Mouse (Mus musculus) embryonic facial prominence, embryonic 12.5 days (tissue): ENCODE results near the gene Gm10491. TPM values are rescaled to one million over a fixed set of nuclear protein-coding genes. Genes with fewer than 3 reads are reported as not detected.

Source experiments
- ATAC-seq: fragments of 200-750 bp; cut with Nextera tagmentation; 2 replicates; pipeline ENCODE4 v1.8.0; 2017; ENCODE audit not compliant: insufficient number of reproducible peaks, insufficient read depth, low FRiP score, low TSS enrichment
- H3K27ac ChIP-seq: fragments of 300-500 bp; sonication (generic); 2 replicates; pipeline ENCODE4 v1.5.1; 2016; ENCODE audit warnings: mild to moderate bottlenecking
- H3K27me3 ChIP-seq: fragments of 300-500 bp; sonication (generic); 2 replicates; pipeline ENCODE4 v1.6.1; 2016; ENCODE audit warnings: mild to moderate bottlenecking, moderate library complexity
- H3K36me3 ChIP-seq: fragments of 300-500 bp; sonication (generic); 2 replicates; pipeline ENCODE4 v1.6.1; 2016; ENCODE audit warnings: mild to moderate bottlenecking
- H3K4me1 ChIP-seq: fragments of 300-500 bp; sonication (generic); 2 replicates; pipeline ENCODE4 v1.6.1; 2016
- H3K4me2 ChIP-seq: fragments of 300-500 bp; sonication (generic); replicated peaks from 2 replicates; pipeline ENCODE4 v1.6.1; 2016; ENCODE audit warnings: mild to moderate bottlenecking, moderate library complexity
- H3K4me3 ChIP-seq: fragments of 300-500 bp; sonication (generic); 2 replicates; pipeline ENCODE4 v1.5.1; 2016; ENCODE audit warnings: mild to moderate bottlenecking
- H3K9ac ChIP-seq: fragments of 300-500 bp; sonication (generic); 2 replicates; pipeline ENCODE4 v1.6.1; 2016; ENCODE audit warnings: mild to moderate bottlenecking, moderate library complexity
- H3K9me3 ChIP-seq: fragments of 300-500 bp; sonication (generic); 2 replicates; pipeline ENCODE4 v1.6.1; 2016; ENCODE audit warnings: mild to moderate bottlenecking, moderate library complexity
- WGBS: fragments of 180-500 bp; shearing (Covaris S2); methylation state at CpG from one replicate; pipeline ENCODE4 v1.1.7; 2016; 5-methylcytosine and 5-hydroxymethylcytosine counted together
- polyA plus RNA-seq: library from polyadenylated mRNA; unstranded; fragments of >200 nt; fragmentation: Nextera tagmentation; extraction: Ambion mirVana; gene quantifications from 2 replicates; pipeline ENCODE4 v1.2.1, GENCODE M21; 2016

Gm10491 gene
- polyA plus RNA-seq, result not detected in 2 replicates

DNA sequence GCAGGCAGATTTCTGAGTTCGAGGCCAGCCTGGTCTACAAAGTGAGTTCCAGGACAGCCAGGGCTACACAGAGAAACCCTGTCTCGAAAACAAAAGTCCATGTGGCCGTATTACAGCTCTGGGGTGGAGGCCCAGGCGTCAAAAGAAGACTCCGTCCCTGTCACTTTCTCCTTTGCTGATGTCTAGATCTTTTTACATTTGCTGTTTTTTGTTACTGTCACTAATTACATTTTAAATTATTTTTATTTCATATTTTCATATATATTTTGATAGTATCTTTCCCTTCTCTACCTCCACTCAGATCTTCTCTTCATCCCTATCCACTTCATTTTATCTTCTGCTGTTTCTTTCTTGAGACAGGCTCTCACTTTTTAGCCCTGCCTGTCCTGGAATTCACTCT is at the start of gene Gm10491:
Gene Gm10491 (minus strand): TSS at position 101 of the 400 bp plus-strand sequence.
- Histone ChIP-seq H3K4me3 (no peak within 1 kb of the TSS), H3K27me3 (no peaks in the 10 kb centered on the region), H3K9me3 (no peaks in the 10 kb centered on the region), H3K4me1 (no peaks in the 10 kb centered on the region), H3K9ac (no peak within 1 kb of the TSS), H3K27ac (no peak within 1 kb of the TSS), H3K36me3 (peaks cover 4% of the 10 kb centered on the region), H3K4me2 (no peak within 1 kb of the TSS)
- 89% methylated on average over 5 of the region's 5 CpGs for WGBS
- ATAC-seq, result no peak

GRCm38 (mm10) chrX:7950091-7950490 is 42.5 kb upstream of the Gm10491 start:
- Histone ChIP-seq H3K4me3 (no peak overlapping the region), H3K27ac (no peak overlapping the region), H3K27me3 (no peaks in the 10 kb centered on the region), H3K9me3 (no peaks in the 10 kb centered on the region), H3K9ac (no peak overlapping the region), H3K4me2 (no peak overlapping the region), H3K36me3 (no peaks in the 10 kb centered on the region), H3K4me1 (peaks cover 3% of the 10 kb centered on the region; the same call in 1 of the 2 replicates)
- 91% methylated on average over 7 of the region's 7 CpGs for WGBS
- ATAC-seq, result no peak

GRCm38 (mm10) chrX:7947900-7948492 is 40.4 kb upstream of the Gm10491 start:
- peak overlapping the region; percentile 40 for H3K4me3 ChIP-seq
- no peaks in the 10 kb centered on the region for H3K9me3 ChIP-seq
- H3K36me3 ChIP-seq, result 0 out of 2 replicates have a peak, but pooled peaks cover 4% of the 10 kb centered on the region
- 16% methylated on average over 38 of the region's 38 CpGs for WGBS
- peak; percentile 98 for ATAC-seq
- H3K27me3 ChIP-seq, result no peaks in the 10 kb centered on the region
- peaks cover 3% of the 10 kb centered on the region; the same call in 1 of the 2 replicates for H3K4me1 ChIP-seq
- peak overlapping the region; percentile 43 for H3K4me2 ChIP-seq
- no peak overlapping the region for H3K27ac ChIP-seq
- no peak overlapping the region for H3K9ac ChIP-seq

DNA sequence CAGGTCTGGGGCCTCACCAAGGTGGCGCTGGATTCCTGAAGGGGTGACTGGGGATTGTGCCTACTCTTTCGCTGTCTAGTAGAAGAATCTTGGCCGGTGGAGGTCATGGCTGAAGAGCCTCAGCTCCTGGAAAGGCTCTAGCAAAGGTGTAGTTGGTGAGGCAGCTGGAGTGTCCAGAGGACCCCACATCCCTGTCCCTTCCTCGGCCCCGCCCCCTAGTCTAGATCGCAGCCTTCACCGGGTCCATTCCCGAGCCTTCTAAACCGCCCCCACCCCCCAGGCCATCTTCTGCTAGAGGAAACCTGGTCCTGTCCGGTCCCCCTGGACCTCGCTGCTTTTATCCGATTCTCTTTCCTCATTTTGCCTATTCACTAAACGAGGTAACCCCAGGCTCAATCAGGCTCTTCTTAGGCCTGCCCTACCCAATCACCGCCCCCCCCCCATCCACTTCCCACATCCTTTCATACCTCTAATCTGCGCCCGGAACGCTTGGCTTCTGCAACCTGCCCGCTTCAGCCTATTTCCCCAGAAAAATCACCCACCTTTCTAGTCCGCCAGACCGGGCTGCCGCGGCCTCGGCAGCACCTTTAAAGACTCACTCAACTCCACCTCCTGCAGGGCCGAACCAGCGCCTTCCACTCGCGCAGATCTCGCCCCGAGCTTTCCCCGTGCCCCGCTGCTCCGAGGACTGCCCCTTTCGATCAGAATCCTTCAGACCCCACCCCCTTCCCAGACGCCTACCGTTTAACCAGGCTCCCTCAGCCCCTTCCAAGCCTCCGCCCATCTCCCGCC is 39.7 kb upstream of the Gm10491 start, which contains the start of gene Hdac6:
Gene Hdac6 (minus strand): TSS at position 782 of the 792 bp plus-strand sequence.
- Histone ChIP-seq H3K4me2 (peak within 1 kb of the TSS; percentile 54), H3K4me3 (peak within 1 kb of the TSS; percentile 40), H3K9ac (peak within 1 kb of the TSS; percentile 52), H3K27ac (0 out of 2 replicates have a peak within 1 kb of the TSS, but pooled peaks have one; percentile 8), H3K9me3 (no peaks in the 10 kb centered on the region), H3K4me1 (peaks cover 3% of the 10 kb centered on the region; the same call in 1 of the 2 replicates), H3K27me3 (no peaks in the 10 kb centered on the region), H3K36me3 (0 out of 2 replicates have a peak, but pooled peaks cover 4% of the 10 kb centered on the region)
- 15% methylated on average over 36 of the region's 37 CpGs for WGBS
- ATAC-seq, result peak; percentile 44

DNA sequence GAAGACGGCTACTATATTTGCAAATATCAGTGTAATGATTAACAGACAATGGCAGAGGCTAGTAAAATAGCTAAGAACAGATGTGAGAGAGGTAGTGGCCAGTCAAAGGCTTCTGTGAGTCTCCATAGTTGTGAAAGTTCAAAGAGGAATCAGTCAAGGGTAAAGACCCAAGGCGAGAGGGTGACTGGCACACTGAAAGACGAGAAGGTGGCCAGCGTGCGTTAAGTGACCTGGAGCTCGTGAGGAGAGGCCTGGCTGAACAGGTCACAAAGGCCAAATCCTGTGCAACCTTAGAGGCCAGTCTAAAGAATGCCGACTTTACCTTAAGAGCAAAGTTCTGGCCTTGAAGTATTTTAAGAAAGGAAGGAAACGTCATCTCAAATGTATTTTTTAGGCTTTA is 38.0 kb upstream of the Gm10491 start:
- Histone ChIP-seq H3K4me1 (peaks cover 3% of the 10 kb centered on the region; the same call in 1 of the 2 replicates), H3K27ac (no peak overlapping the region), H3K27me3 (no peaks in the 10 kb centered on the region), H3K4me2 (no peak overlapping the region), H3K9me3 (no peaks in the 10 kb centered on the region), H3K9ac (no peak overlapping the region), H3K4me3 (no peak overlapping the region), H3K36me3 (peaks cover 10% of the 10 kb centered on the region; the same call in 1 of the 2 replicates)
- ATAC-seq, result no peak
- WGBS, result 71% methylated on average over 8 of the region's 8 CpGs

GRCm38 (mm10) chrX:7937667-7938066 is 30.0 kb upstream of the Gm10491 start:
- no peaks in the 10 kb centered on the region for H3K4me1 ChIP-seq
- no peak overlapping the region for H3K4me3 ChIP-seq
- H3K27me3 ChIP-seq, result no peaks in the 10 kb centered on the region
- WGBS, result 86% methylated on average over 6 of the region's 6 CpGs
- no peak overlapping the region for H3K9ac ChIP-seq
- H3K36me3 ChIP-seq, result peaks cover 42% of the 10 kb centered on the region
- no peak overlapping the region for H3K27ac ChIP-seq
- H3K9me3 ChIP-seq, result no peaks in the 10 kb centered on the region
- H3K4me2 ChIP-seq, result no peak overlapping the region
- ATAC-seq, result no peak

- Histone ChIP-seq H3K27me3 (no peaks in the 10 kb centered on the region), H3K27ac (no peak overlapping the region), H3K4me2 (no peak overlapping the region), H3K4me3 (no peak overlapping the region), H3K9ac (no peak overlapping the region), H3K36me3 (peaks cover 40% of the 10 kb centered on the region), H3K9me3 (no peaks in the 10 kb centered on the region), H3K4me1 (no peaks in the 10 kb centered on the region)
- no peak for ATAC-seq
- WGBS, result 54% methylated on average over 11 of the region's 11 CpGs
Observed at GRCm38 (mm10) chrX:7936874-7937273, 29.2 kb upstream of the Gm10491 start.

DNA sequence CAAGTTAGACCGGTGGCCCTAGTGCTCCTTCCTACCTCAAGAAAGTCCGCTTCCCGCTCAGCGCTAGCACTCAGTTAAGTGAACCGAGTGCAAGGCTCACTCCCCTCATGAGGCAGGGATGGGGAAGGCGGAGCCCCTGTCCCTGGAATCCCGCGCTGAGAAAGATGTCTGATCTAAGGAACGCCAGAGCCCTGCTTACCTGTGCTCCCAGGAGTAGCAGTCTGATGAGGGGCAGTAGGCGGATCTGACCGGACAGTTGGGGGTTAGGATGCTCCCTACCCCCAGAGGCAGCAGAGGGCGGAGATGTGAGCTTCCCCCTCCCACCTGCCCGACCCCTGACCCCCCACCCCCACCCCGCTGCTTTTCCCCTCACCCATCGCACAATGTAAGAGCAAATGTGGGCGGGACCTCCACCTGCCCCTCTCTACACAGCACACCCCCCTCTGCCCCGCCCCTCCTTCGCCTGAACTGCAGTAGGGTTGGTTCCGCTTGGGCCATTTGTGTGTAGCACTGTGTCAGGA is 20.7 kb upstream of the Gm10491 start, which contains the start of gene Eras:
Gene Eras (minus strand): TSS at position 338 of the 521 bp plus-strand sequence.
- Histone ChIP-seq H3K27ac (no peak within 1 kb of the TSS), H3K4me3 (no peak within 1 kb of the TSS), H3K9ac (no peak within 1 kb of the TSS), H3K36me3 (peaks cover 16% of the 10 kb centered on the region; the same call in 1 of the 2 replicates), H3K27me3 (peaks cover 40% of the 10 kb centered on the region), H3K4me2 (no peak within 1 kb of the TSS), H3K4me1 (no peaks in the 10 kb centered on the region), H3K9me3 (peaks cover 3% of the 10 kb centered on the region; the same call in 1 of the 2 replicates)
- no peak for ATAC-seq
- WGBS, result 17% methylated on average over 19 of the region's 19 CpGs

DNA sequence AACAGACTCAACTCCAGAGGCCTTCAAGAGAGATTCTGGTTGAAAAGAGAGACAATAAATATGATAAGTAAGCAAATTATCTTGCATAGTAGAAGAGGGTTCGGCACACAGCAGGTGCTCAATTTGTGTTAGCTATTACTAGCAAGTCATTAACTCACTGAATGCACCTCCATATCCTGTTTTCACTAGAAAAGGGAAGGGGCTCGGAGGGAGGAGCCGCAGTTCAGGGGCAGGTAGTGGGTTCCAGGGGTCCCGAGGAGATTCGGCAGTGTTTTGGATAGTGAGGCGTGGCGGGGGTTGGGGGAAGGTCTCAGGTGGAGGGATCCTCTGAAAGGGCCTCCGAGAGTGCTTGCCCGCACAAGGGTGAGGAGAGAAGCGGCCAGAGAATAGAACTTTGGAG is 19.5 kb upstream of the Gm10491 start:
- H3K4me2 ChIP-seq, result no peak overlapping the region
- H3K27me3 ChIP-seq, result peaks cover 52% of the 10 kb centered on the region
- no peak overlapping the region for H3K27ac ChIP-seq
- H3K36me3 ChIP-seq, result peaks cover 12% of the 10 kb centered on the region; the same call in 1 of the 2 replicates
- no peak overlapping the region for H3K4me3 ChIP-seq
- ATAC-seq, result no peak
- 37% methylated on average over 10 of the region's 10 CpGs for WGBS
- no peak overlapping the region for H3K9ac ChIP-seq
- peaks cover 3% of the 10 kb centered on the region; the same call in 1 of the 2 replicates for H3K9me3 ChIP-seq
- H3K4me1 ChIP-seq, result no peaks in the 10 kb centered on the region

DNA sequence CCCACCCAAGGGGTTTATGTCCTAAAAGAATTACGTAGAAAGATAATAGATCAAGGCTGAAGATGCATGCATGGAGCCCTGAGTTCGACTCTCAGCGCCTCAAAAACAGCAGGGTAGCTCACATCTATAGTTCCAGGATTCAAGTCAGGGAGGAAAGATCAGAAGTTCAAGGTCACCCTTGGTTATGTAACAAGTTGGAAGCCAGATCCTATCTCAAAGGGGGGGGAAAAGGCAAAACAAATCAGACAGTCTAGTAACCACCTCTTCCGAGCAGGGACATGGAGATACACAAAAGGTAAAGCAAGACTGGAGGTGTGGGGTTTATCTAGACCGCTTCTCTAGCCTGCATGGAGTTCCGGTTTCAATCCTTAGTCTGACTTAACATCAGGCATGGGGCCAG is 18.6 kb upstream of the Gm10491 start:
- 75% methylated on average over 6 of the region's 6 CpGs for WGBS
- Histone ChIP-seq H3K27ac (no peak overlapping the region), H3K9ac (no peak overlapping the region), H3K9me3 (peaks cover 3% of the 10 kb centered on the region; the same call in 1 of the 2 replicates), H3K4me2 (no peak overlapping the region), H3K4me3 (no peak overlapping the region), H3K4me1 (no peaks in the 10 kb centered on the region), H3K36me3 (peaks cover 8% of the 10 kb centered on the region; the same call in 1 of the 2 replicates), H3K27me3 (peaks cover 59% of the 10 kb centered on the region)
- ATAC-seq, result no peak

DNA sequence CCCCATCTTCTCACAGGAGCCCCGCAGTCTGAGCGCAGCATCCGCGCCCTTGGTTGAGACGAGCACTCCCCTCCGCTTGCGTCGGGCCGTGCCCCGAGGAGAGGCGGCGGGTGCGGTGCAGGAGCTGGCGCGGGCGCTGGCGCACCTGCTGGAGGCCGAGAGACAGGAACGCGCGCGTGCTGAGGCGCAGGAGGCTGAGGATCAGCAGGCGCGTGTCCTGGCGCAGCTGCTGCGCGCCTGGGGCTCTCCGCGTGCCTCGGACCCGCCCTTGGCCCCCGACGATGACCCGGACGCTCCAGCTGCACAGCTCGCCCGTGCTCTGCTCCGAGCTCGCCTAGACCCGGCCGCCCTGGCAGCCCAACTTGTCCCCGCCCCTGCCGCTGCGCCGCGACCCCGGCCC is 14.4 kb upstream of the Gm10491 start:
- no peak overlapping the region for H3K9ac ChIP-seq

More for the DNA sequence above, 14.4 kb upstream of the Gm10491 start:
- no peak for ATAC-seq
- H3K36me3 ChIP-seq, result no peaks in the 10 kb centered on the region
- peaks cover 64% of the 10 kb centered on the region for H3K27me3 ChIP-seq
- peak overlapping the region; percentile 21 for H3K4me3 ChIP-seq
- H3K9me3 ChIP-seq, result no peaks in the 10 kb centered on the region
- H3K4me2 ChIP-seq, result peak overlapping the region; percentile 36
- WGBS, result 15% methylated on average over 48 of the region's 48 CpGs
- H3K4me1 ChIP-seq, result no peaks in the 10 kb centered on the region
- H3K27ac ChIP-seq, result no peak overlapping the region
